Mouse (Mus musculus) left cerebral cortex, adult 2 months (tissue): ENCODE measurements around the gene Cfap97d2. TPM values are rescaled to one million over a fixed set of nuclear protein-coding genes. Genes with fewer than 3 reads are reported as not detected.

Experiments used
- DNase-seq, 2 experiments: peaks; one replicate each; pipeline ENCODE4 v3.0.0; 2021 to 2022; ENCODE audit warnings: low spot score in 2 of 2, mixed read lengths in 1 of 2; ENCODE audit errors: extremely low spot score in 1 of 2
- H3K27ac ChIP-seq: fragments of 200-600 bp; 2 replicates; pipeline ENCODE4 v1.8.1; 2022
- H3K4me3 ChIP-seq: fragments of 200-600 bp; 2 replicates; pipeline ENCODE4 v1.8.1; 2022
- CTCF ChIP-seq: fragments of 200-600 bp; IDR thresholded peaks from 2 replicates; pipeline ENCODE4 v1.8.1; 2022; ENCODE audit warnings: antibody characterized with exemption, mild to moderate bottlenecking, moderate library complexity
- intact Hi-C: fragments of 180-260 bp; cut with DNase I; formaldehyde crosslinking; loops from one replicate; pipeline ENCODE4 v1.15.1; 2025
- long read RNA-seq, 2 experiments: library from polyadenylated mRNA; stranded (forward); transcript quantifications; one replicate each; pipeline ENCODE4 v2.0.0; 2021; ENCODE audit warnings: borderline mapping rate in 2 of 2
- total RNA-seq, 2 experiments: library from RNA; stranded (reverse); gene quantifications; 2 replicates each; pipeline ENCODE4 v1.2.3; 2021

Gene Cfap97d2
- 1 to 10 TPM; 1.0 to 1.4 TPM for total RNA-seq
- long read RNA-seq, experiment 1, partial matches to known transcripts = 0 of 1 reads
- long read RNA-seq, experiment 1, other reads (novel, unspliced or antisense) = 1 of 1 reads
- long read RNA-seq, experiment 2, partial matches to known transcripts = 2 of 2 reads
- long read RNA-seq, experiment 2, other reads (novel, unspliced or antisense) = 0 of 2 reads

- TF ChIP-seq CTCF = no peak
- Histone ChIP-seq H3K4me3 (peak within 1 kb of the TSS; percentile 13; the same call in 1 of the 2 replicates), H3K27ac (no peak within 1 kb of the TSS)
- intact Hi-C loops = loop anchor here (1.0 kb wide), 1 partner anchor 28 kb away; the partner anchor contains the start of gene Rasa3
- peak; percentile 52 to 67 for DNase-seq
Observed at GRCm38 (mm10) chr8:13705668-13706067, at the start of gene Cfap97d2. Gene Cfap97d2 (plus strand): TSS chr8:13705889.

DNA sequence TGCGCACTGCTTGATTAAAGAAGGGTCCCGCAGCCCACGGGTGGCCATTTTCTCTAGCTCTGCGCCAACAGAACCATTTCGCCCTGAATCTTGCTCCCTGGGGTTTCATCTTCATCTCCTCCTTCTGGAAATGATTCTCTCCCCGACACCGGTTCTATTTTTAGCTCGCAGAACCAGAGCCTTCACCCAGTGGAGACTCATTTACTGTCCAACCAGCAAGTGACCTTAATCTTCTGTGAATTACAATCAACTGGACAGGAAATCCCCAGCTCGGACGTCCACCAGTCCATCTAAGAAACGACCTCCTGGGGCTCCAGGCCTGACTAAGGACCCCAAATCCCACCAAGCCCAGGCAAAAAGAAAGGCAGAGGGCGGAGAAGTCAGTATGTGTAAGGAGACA, 48.2 kb upstream of the Cfap97d2 start:
- DNase-seq = no peak
- H3K4me3 ChIP-seq = no peak overlapping the region
- intact Hi-C loops = no loop called here
- TF ChIP-seq CTCF = no peak
- H3K27ac ChIP-seq = no peak overlapping the region

DNA sequence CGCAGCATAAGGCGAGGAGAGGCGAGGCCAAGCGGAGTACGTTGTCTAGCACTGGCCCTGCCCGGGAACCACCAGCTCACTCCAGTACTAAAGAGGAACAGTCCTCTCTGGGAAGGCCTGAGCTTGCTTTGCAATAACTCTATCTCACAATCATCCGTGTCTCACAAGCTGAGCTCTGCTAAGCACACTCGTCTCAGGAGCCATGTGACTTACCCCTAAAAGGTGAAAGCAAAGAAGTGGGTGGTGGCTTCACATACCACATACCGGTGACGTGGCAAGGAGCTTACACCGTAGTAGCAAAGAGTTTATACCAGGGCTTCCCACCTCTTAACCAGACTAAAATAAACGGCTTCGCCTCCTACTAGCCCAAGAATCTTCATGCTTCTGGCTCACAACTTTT, 45.4 kb upstream of the Cfap97d2 start:
- no peak overlapping the region for H3K27ac ChIP-seq
- intact Hi-C loops = no loop called here
- no peak for TF ChIP-seq CTCF
- H3K4me3 ChIP-seq = no peak overlapping the region
- DNase-seq = no peak

- Histone ChIP-seq H3K27ac (no peak overlapping the region), H3K4me3 (no peak overlapping the region)
- intact Hi-C loops = no loop called here
- TF ChIP-seq CTCF = no peak
- no peak for DNase-seq
Observed at GRCm38 (mm10) chr8:13664711-13665210, 40.9 kb upstream of the Cfap97d2 start.

DNA sequence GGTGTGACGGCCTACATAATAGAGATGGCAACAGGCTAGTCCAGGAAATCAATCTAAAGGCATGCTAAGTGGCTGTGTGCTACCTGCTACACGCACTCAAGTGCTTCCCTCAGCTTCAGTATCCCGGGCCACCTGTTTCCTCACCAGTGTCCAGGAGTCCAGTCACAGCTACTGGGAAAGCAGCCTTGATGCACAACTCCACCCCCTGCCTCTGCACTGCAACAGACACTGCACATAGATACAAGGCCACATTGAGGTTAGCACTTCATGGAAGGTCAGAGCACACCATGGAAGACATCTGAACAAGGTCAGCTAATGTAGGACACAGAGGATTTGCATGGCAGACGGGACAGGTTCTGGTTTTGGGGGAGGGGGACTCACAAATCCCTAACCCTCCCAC, 40.2 kb upstream of the Cfap97d2 start:
- TF ChIP-seq CTCF = no peak
- intact Hi-C loops = no loop called here
- no peak for DNase-seq
- no peak overlapping the region for H3K4me3 ChIP-seq
- no peak overlapping the region for H3K27ac ChIP-seq

DNA sequence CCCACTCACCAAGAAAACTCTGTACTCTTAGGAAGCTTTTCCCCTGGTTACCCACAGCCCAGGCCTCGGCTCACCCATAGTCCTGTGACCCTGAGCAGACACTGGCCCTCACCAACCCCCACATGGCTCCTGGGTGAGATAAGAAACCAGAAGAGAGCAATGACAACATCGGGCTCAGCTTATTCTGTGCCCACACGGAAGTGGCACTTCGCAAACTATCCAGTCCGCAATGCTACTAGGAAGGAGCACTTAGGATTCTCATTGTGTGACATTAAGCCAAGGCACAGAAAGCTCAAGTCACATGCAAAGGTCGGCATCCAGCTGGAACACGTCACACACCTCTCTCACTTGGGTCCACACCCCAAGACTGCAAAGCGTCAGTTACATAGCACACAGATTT, 39.7 kb upstream of the Cfap97d2 start:
- no peak for TF ChIP-seq CTCF
- DNase-seq = no peak

GRCm38 (mm10) chr8:13667917-13668316, 37.8 kb upstream of the Cfap97d2 start:
- Histone ChIP-seq H3K27ac (no peak overlapping the region; the same call in 1 of the 2 replicates), H3K4me3 (no peak overlapping the region)
- peak; percentile 38 for TF ChIP-seq CTCF
- DNase-seq = no peak
- intact Hi-C loops = no loop called here

More for the DNA sequence above, 39.7 kb upstream of the Cfap97d2 start:
- intact Hi-C loops = no loop called here
- Histone ChIP-seq H3K27ac (no peak overlapping the region), H3K4me3 (no peak overlapping the region)

DNA sequence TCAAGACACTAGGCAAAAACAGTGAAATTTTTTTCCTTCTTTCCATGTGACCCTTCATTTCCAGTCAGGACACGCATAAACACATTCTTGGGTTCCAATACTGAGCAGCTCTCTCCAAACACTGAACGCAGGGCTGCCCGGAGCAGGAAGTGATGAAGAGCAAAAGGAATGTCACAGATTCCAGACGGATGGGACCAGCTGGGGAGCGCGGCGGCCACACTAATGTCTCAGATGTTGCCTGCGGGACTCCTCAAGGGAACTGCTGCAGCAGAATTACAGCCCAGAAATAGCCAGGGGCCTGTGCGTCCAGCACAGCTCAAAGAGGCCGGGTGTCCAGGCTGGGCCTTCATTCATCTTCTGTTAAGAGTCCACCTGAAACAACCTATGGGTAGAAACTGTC, 37.3 kb upstream of the Cfap97d2 start:
- H3K4me3 ChIP-seq = no peak overlapping the region
- intact Hi-C loops = no loop called here
- H3K27ac ChIP-seq = no peak overlapping the region
- no peak for DNase-seq
- TF ChIP-seq CTCF = no peak

DNA sequence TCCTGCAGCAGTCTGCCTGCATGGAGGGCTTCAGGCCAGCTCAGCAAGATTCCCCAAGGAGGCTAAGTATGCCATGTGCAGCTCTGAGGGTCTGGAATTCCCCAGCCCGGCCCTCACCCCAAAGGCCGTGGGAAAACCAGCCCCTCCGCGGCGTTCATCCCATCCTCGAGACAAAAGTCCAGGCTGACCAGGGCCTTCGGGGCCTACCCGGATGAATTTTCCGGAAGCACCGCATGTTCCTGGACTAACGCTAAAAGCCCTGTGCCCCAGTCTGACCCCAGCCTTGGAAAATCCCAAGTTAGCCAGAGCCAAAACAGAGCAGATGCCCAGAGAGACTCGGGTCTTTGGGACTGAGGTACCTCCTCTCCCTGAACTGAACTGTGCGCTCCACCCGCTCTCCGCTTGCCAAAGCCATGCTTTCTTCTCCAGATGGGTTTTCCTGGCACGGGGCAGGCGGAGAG, 35.6 kb upstream of the Cfap97d2 start:
- DNase-seq = no peak
- no peak overlapping the region for H3K27ac ChIP-seq
- intact Hi-C loops = no loop called here
- H3K4me3 ChIP-seq = no peak overlapping the region
- no peak for TF ChIP-seq CTCF

GRCm38 (mm10) chr8:13671246-13672003, 34.3 kb upstream of the Cfap97d2 start:
- DNase-seq = no peak
- no peak for TF ChIP-seq CTCF
- no peak overlapping the region for H3K4me3 ChIP-seq
- intact Hi-C loops = no loop called here
- peak overlapping the region; percentile 24 for H3K27ac ChIP-seq

DNA sequence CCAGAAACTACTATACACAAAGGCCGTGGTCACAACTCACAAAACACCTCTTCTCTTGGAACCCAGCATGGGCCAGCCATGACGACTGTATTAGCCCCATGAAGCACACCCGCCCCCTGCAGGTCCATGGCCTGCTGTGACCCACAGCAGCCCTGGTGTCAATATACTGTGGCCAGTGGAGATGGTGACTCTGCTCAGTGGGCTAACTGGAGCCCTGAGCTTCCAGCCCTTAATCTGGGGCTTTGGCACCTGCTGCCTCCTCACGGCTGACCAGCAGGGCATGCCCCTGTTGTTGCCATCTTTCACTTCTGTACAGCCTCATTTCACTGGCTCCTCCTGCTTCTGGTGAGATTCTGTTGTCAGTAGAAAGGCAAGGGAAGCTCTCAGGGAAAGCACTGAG, 32.5 kb upstream of the Cfap97d2 start:
- intact Hi-C loops = no loop called here
- peak; percentile 35 for TF ChIP-seq CTCF
- Histone ChIP-seq H3K27ac (peak overlapping the region; percentile 61), H3K4me3 (no peak overlapping the region)
- DNase-seq = no peak

GRCm38 (mm10) chr8:13674294-13675010, 31.2 kb upstream of the Cfap97d2 start:
- H3K4me3 ChIP-seq = peak overlapping the region; percentile 13; the same call in 1 of the 2 replicates
- peak; percentile 7 for TF ChIP-seq CTCF
- peak overlapping the region; percentile 82 for H3K27ac ChIP-seq
- intact Hi-C loops = no loop called here
- DNase-seq = no peak
